Mouse (Mus musculus) thymus, adult 2 months (tissue): ENCODE results near the gene Metap2.

Experiments
- CTCF ChIP-seq: fragments of 200-500 bp; IDR thresholded peaks from 2 replicates; pipeline ENCODE4 v1.5.1; 2012; ENCODE audit warnings: mild to moderate bottlenecking, control low read depth, low read length, moderate library complexity, borderline replicate concordance; ENCODE audit not compliant: control insufficient read depth, poor library complexity, insufficient read depth; ENCODE audit errors: extremely low read depth
- POLR2A ChIP-seq: fragments of 200-500 bp; IDR thresholded peaks from 2 replicates; pipeline ENCODE4 v1.6.1; 2012; ENCODE audit warnings: mild to moderate bottlenecking, low read length, control low read depth, moderate library complexity; ENCODE audit not compliant: control insufficient read depth, poor library complexity, insufficient read depth; ENCODE audit errors: extremely low read depth

DNA sequence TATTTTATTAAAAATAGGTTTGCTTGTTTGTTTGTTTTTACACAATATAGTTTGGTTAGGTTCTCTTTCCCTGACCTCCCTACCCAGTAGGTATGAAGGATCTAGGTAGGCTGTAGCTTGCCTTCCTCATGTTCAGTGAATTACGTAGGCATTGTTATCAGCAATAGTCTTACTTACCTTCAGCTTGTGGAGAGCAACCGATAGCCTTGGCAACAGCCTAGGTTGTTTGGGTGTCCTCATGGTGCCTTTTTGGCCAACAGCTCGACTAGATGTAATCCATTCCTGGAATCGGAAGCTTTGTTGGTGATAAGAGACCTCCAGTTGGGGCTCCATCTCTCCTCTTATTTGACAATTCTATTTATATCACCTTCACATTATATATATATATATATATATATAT, 24.3 kb upstream of the Metap2 start:
- no peak for TF ChIP-seq POLR2A
- no peak for TF ChIP-seq CTCF
